Mouse (Mus musculus): ENCODE results near the gene Olfr714. TPM values are rescaled to one million over a fixed set of nuclear protein-coding genes. Genes with fewer than 3 reads are reported as not detected.
A peak's percentile ranks its signal among the peaks of the same experiment; 100 is the strongest.
"Not testable (repeated sequence)": the region's sequence is repeated elsewhere in the genome, so short reads cannot be mapped to it uniquely, and the experiment has no call there.

Gene Olfr714
- total RNA-seq (2021): not detected
- long read RNA-seq: 0 reads

- DNase-seq (ENCODE audit: low spot score in 2 of 2): no peak
Observed at GRCm38 (mm10) chr7:107070681-107071080, at the start of gene Olfr714. Gene Olfr714, plus strand, starts transcription at chr7:107070981.

GRCm38 (mm10) chr7:107030874-107031273 is 39.9 kb upstream of the Olfr714 start, which contains the start of gene Olfr713:
Gene Olfr713, plus strand, starts transcription at chr7:107031174.
- no peak for DNase-seq (ENCODE audit: low spot score in 2 of 2)

- no peak for DNase-seq (ENCODE audit: low spot score in 2 of 2)
Observed at GRCm38 (mm10) chr7:107039934-107040563, 30.7 kb upstream of the Olfr714 start.

- no peak for DNase-seq (ENCODE audit: low spot score in 2 of 2)
Observed at GRCm38 (mm10) chr7:107043136-107043535, 27.6 kb upstream of the Olfr714 start.

- no peak for DNase-seq (ENCODE audit: low spot score in 2 of 2)
Observed at GRCm38 (mm10) chr7:107044407-107044806, 26.4 kb upstream of the Olfr714 start.

GRCm38 (mm10) chr7:107045833-107046232 is 24.9 kb upstream of the Olfr714 start:
- peak in 1 of 2 experiments; percentile 73 for DNase-seq (ENCODE audit: low spot score in 2 of 2)

- no peak for DNase-seq (ENCODE audit: low spot score in 2 of 2)
Observed at GRCm38 (mm10) chr7:107047578-107047977, 23.2 kb upstream of the Olfr714 start.

- no peak for DNase-seq (ENCODE audit: low spot score in 2 of 2)
Observed at GRCm38 (mm10) chr7:107092920-107093319, 22.1 kb downstream of the Olfr714 start, which contains the start of gene Olfr17. Gene Olfr17, plus strand, starts transcription at chr7:107093220.

GRCm38 (mm10) chr7:107110269-107110668 is 39.5 kb downstream of the Olfr714 start, which contains the start of gene Olfr715b:
Gene Olfr715b, minus strand, starts transcription at chr7:107110369.
- not testable (repeated sequence) for DNase-seq (ENCODE audit: low spot score in 2 of 2)

Other genes starting within 250 kb of the Olfr714 start
- gene Olfr702, start 237.1 kb upstream of the Olfr714 start, total RNA-seq (2021): not detected
- not detected for gene Olfr703, start 227.6 kb upstream of the Olfr714 start, total RNA-seq (2021)
- gene Olfr704, start 207.8 kb upstream of the Olfr714 start, total RNA-seq (2021): not detected
- not detected for gene Olfr705, start 194.1 kb upstream of the Olfr714 start, total RNA-seq (2021)
- not detected for gene Olfr706, start 182.8 kb upstream of the Olfr714 start, total RNA-seq (2021)
- not detected for gene Olfr707, start 169.7 kb upstream of the Olfr714 start, total RNA-seq (2021)
- not detected for gene Olfr1532-ps1, start 163.0 kb upstream of the Olfr714 start, total RNA-seq (2021)
- gene Olfr709-ps1, start 138.8 kb upstream of the Olfr714 start, total RNA-seq (2021): not detected
- not detected for gene Olfr710, start 122.7 kb upstream of the Olfr714 start, total RNA-seq (2021)
- gene Olfr6, start 107.0 kb upstream of the Olfr714 start, total RNA-seq (2021): not detected
- gene Olfr711, start 95.5 kb upstream of the Olfr714 start, total RNA-seq (2021): not detected
- not detected for gene Olfr2, start 64.9 kb upstream of the Olfr714 start, total RNA-seq (2021)
- not detected for gene Olfr713, start 39.8 kb upstream of the Olfr714 start, total RNA-seq (2021)
- not detected for gene Olfr17, start 22.2 kb downstream of the Olfr714 start, total RNA-seq (2021)
- not detected for gene Olfr715b, start 39.4 kb downstream of the Olfr714 start, total RNA-seq (2021)
- gene Olfr715, start 60.1 kb downstream of the Olfr714 start, total RNA-seq (2021): not detected
- gene Olfr716, start 67.3 kb downstream of the Olfr714 start, total RNA-seq (2021): not detected
- not detected for gene Nlrp14, start 96.0 kb downstream of the Olfr714 start, total RNA-seq (2021)
- gene Rbmxl2, start 138.5 kb downstream of the Olfr714 start, total RNA-seq (2021): not detected

Measured in layer of hippocampus, adult 18-20 months (tissue).